Comparison of ENCODE assay signal across 22 mouse cellular contexts in the genomic region with DNA sequence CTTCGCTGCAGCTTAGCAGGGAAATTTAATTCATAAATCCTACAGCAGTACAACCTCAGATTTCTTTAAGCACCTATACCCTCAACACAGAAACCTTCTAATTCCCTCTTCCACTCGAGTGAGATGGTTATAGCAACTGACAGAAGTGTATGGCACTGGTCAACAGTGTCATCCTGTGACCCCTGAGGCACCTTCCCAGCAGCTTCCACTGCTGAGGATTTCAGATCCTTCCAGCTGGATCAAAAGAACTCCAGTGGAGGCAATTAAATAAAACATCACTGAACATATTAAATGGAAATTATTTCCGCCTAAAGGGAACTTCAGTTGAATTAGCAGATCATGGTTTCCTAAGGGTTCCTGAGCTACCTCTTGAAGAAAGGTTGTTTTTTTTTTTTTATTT.
DNase-seq lines count a peak whose midpoint lies in the region; ATAC-seq and TF ChIP-seq lines count a peak whose summit lies in the region.
"Had no signal": no experiment of that assay in that cellular context is flagged by ENCODE, and none has a peak within 500 bp of the region (broad histone marks: within the 10 kb centered on the region; RNA-seq: fewer than 3 reads in every experiment).

No protein-coding gene starts in this region.

- no peak overlapping the region for H3K4me2 ChIP-seq in hindbrain, embryonic 13.5 days
- no peak overlapping the region for H3K4me2 ChIP-seq in midbrain, postnatal 0 days (ENCODE audit: low read depth, low read length, poor library complexity, severe bottlenecking)
- no peak overlapping the region for H3K4me2 ChIP-seq in intestine, embryonic 16.5 days (ENCODE audit: low read depth, low read length)
- H3K4me2 ChIP-seq: embryonic facial prominence, embryonic 15.5 days; heart, embryonic 13.5 days; limb, embryonic 12.5 days; liver, embryonic 11.5 days; neural tube, embryonic 15.5 days had no signal

- H3K36me3 ChIP-seq in hindbrain, embryonic 13.5 days = no peaks in the 10 kb centered on the region
- H3K36me3 ChIP-seq in hindbrain, embryonic 10.5 days = no peaks in the 10 kb centered on the region
- H3K36me3 ChIP-seq in midbrain, postnatal 0 days (ENCODE audit: insufficient read depth, low read length) = no peaks in the 10 kb centered on the region
- no peaks in the 10 kb centered on the region for H3K36me3 ChIP-seq in intestine, embryonic 16.5 days (ENCODE audit: control insufficient read depth, insufficient read depth, low read length)
- H3K36me3 ChIP-seq: embryonic facial prominence, embryonic 15.5 days; heart, embryonic 13.5 days; limb, embryonic 12.5 days; neural tube, embryonic 15.5 days had no signal

- TF ChIP-seq POLR2A in brain, embryonic 14.5 days (IDR thresholded peaks at IDR 0.05; ENCODE audit: borderline replicate concordance, extremely low read depth, insufficient read depth, insufficient read length, poor library complexity, severe bottlenecking) = no peak

- H3K9ac ChIP-seq in hindbrain, embryonic 13.5 days = no peak overlapping the region
- no peak overlapping the region for H3K9ac ChIP-seq in midbrain, postnatal 0 days (replicated peaks; ENCODE audit: low read length, poor library complexity, severe bottlenecking)
- H3K9ac ChIP-seq in intestine, embryonic 16.5 days (ENCODE audit: low read depth, low read length) = no peak overlapping the region
- H3K9ac ChIP-seq: embryonic facial prominence, embryonic 15.5 days; heart, embryonic 13.5 days; limb, embryonic 12.5 days; liver, postnatal 0 days; neural tube, embryonic 15.5 days had no signal

- WGBS in hindbrain, embryonic 13.5 days = 51% methylated on average over 3 of the region's 3 CpGs
- 73% methylated on average over 3 of the region's 3 CpGs for WGBS in hindbrain, embryonic 10.5 days
- 52% methylated on average over 3 of the region's 3 CpGs for WGBS in midbrain, postnatal 0 days
- WGBS in intestine, embryonic 16.5 days = 78% methylated on average over 3 of the region's 3 CpGs

- H3K4me3 ChIP-seq in hindbrain, embryonic 13.5 days = no peak overlapping the region
- H3K4me3 ChIP-seq in hindbrain, embryonic 10.5 days = no peak overlapping the region
- H3K4me3 ChIP-seq in midbrain, postnatal 0 days (ENCODE audit: low read depth, low read length) = no peak overlapping the region
- no peak overlapping the region for H3K4me3 ChIP-seq in intestine, embryonic 16.5 days (ENCODE audit: low read length)
- H3K4me3 ChIP-seq: embryonic facial prominence, embryonic 15.5 days; heart, adult 2 months; heart, embryonic 13.5 days; limb, embryonic 12.5 days; neural tube, embryonic 15.5 days had no signal

- peak; percentile 10 for DNase-seq in embryo, embryonic 10.5 days (ENCODE audit: low spot score)
- DNase-seq in embryo, embryonic 10 days (ENCODE audit: low spot score) = no peak
- no peak for DNase-seq in hindbrain, embryonic 10.5 days (ENCODE audit: low spot score)
- DNase-seq in brain, embryonic 14.5 days (ENCODE audit: low read depth) = peak; percentile 56
- peak; percentile 20 for DNase-seq in midbrain, postnatal 0 days (ENCODE audit: low spot score)
- no peak for DNase-seq in layer of hippocampus, postnatal 36 days
- DNase-seq: adrenal gland, postnatal 10 days; cerebellum, adult 9-11 months; gastrocnemius, postnatal 36 days; heart, adult 2 months; heart, postnatal 14 days; kidney, adult 2 months; kidney, postnatal 10 days; liver, postnatal 0 days; lung, postnatal 10 days had no signal

- no peak for ATAC-seq in hindbrain, embryonic 13.5 days (ENCODE audit: low FRiP score)
- ATAC-seq in midbrain, postnatal 0 days (ENCODE audit: low FRiP score) = no peak
- ATAC-seq in intestine, embryonic 16.5 days = no peak
- ATAC-seq: liver, postnatal 0 days had no signal

- H3K27me3 ChIP-seq in hindbrain, embryonic 13.5 days = no peaks in the 10 kb centered on the region
- no peaks in the 10 kb centered on the region for H3K27me3 ChIP-seq in hindbrain, embryonic 10.5 days (ENCODE audit: insufficient read depth, poor library complexity, severe bottlenecking)
- H3K27me3 ChIP-seq in midbrain, postnatal 0 days (ENCODE audit: insufficient read depth, low read length) = no peaks in the 10 kb centered on the region
- no peaks in the 10 kb centered on the region for H3K27me3 ChIP-seq in intestine, embryonic 16.5 days (replicated peaks; ENCODE audit: control insufficient read depth, insufficient read depth, low read length)
- H3K27me3 ChIP-seq: embryonic facial prominence, embryonic 15.5 days; heart, embryonic 13.5 days; limb, embryonic 12.5 days; neural tube, embryonic 15.5 days had no signal

- no peaks in the 10 kb centered on the region for H3K4me1 ChIP-seq in hindbrain, embryonic 13.5 days (replicated peaks)
- no peaks in the 10 kb centered on the region for H3K4me1 ChIP-seq in hindbrain, embryonic 10.5 days (replicated peaks)
- H3K4me1 ChIP-seq in midbrain, postnatal 0 days (ENCODE audit: insufficient read depth, low read length) = no peaks in the 10 kb centered on the region
- H3K4me1 ChIP-seq in intestine, embryonic 16.5 days (ENCODE audit: control insufficient read depth, insufficient read depth, low read length) = no peaks in the 10 kb centered on the region
- H3K4me1 ChIP-seq: embryonic facial prominence, embryonic 15.5 days; heart, embryonic 13.5 days; limb, embryonic 12.5 days; neural tube, embryonic 15.5 days had no signal

- TF ChIP-seq CTCF in brain, embryonic 14.5 days (IDR thresholded peaks at IDR 0.05; ENCODE audit: borderline replicate concordance, extremely low read depth, insufficient read depth, insufficient read length) = no peak
- no peak for TF ChIP-seq CTCF in midbrain, postnatal 0 days (IDR thresholded peaks at IDR 0.05)

- 0 out of 2 replicates have a peak overlapping the region, but pooled peaks have one; percentile 23 for H3K27ac ChIP-seq in hindbrain, embryonic 13.5 days
- H3K27ac ChIP-seq in hindbrain, embryonic 10.5 days = no peak overlapping the region
- no peak overlapping the region for H3K27ac ChIP-seq in midbrain, postnatal 0 days (ENCODE audit: low read depth, low read length)
- no peak overlapping the region for H3K27ac ChIP-seq in intestine, embryonic 16.5 days (ENCODE audit: low read length)
- H3K27ac ChIP-seq: embryonic facial prominence, embryonic 15.5 days; heart, adult 2 months; heart, embryonic 13.5 days; limb, embryonic 12.5 days; neural tube, embryonic 15.5 days had no signal

- no peaks in the 10 kb centered on the region for H3K9me3 ChIP-seq in hindbrain, embryonic 13.5 days
- H3K9me3 ChIP-seq in hindbrain, embryonic 10.5 days = no peaks in the 10 kb centered on the region
- H3K9me3 ChIP-seq in midbrain, postnatal 0 days (ENCODE audit: low read length) = no peaks in the 10 kb centered on the region
- no peaks in the 10 kb centered on the region for H3K9me3 ChIP-seq in intestine, embryonic 16.5 days (ENCODE audit: control insufficient read depth, low read length)
- H3K9me3 ChIP-seq: embryonic facial prominence, embryonic 15.5 days; heart, embryonic 13.5 days; limb, embryonic 12.5 days; neural tube, embryonic 15.5 days had no signal

Comparison
In these comparisons a context has a peak if more than half of its experiments do, and no peak if none do; other contexts are left out.
1. DNase-seq: peak in embryo, embryonic 10.5 days (single experiment), brain, embryonic 14.5 days (single experiment) and midbrain, postnatal 0 days (single experiment); none in embryo, embryonic 10 days (single experiment), hindbrain, embryonic 10.5 days (single experiment) and layer of hippocampus, postnatal 36 days (0 of 2).